Mouse (Mus musculus): ENCODE measurements around the gene Nhsl1. TPM values are rescaled to one million over a fixed set of nuclear protein-coding genes. Genes with fewer than 3 reads are reported as not detected.

Nhsl1 gene
- polyA plus RNA-seq, 1 experiment: 3.0 TPM

DNA sequence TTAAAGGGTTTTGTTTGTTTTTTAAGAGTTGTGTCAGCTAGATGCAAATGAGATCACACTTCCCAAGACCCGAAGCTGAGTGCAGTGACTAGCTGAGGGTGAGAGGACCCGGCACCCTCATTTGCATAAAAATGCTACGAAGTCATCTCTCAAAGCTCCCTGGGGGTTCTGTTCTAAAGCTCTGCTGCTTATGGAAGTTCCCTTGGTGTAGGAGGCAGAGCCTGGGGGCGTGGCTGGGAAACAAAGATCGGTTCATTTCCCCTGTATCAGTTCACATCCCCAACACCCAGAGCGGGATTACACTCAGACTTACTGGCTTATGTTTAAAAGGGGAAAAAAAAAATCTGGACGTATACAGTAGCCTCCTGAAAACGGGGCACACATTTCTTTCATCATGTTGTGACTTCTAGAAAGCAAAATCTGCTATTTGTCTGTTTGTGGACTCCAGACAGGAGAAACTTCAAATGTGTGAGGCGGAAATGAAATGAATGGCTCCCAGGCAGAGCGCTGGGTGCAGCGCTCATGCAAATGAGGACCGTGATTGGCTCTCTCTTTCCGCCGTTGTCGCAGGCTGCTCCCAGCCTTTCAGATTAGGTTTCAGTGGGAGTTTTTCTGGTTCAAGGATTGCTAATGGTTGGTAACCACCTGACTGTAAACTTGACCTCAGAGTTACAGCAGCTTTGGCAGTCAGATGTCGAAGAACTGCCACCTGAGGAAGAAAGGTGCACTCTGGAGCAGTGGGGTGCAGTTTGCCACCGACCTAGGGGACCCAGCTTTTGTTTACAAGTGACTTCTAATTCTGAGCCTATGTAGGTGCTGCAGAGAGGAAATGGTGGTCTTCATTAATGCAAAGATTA, 150.7 kb downstream of the Nhsl1 start:
- Histone ChIP-seq H3K79me3 (ENCODE audit: low read depth) (peaks cover 8% of the 10 kb centered on the region), H3K79me2 (ENCODE audit: control insufficient read depth, insufficient read depth) (peaks cover 48% of the 10 kb centered on the region), H3K4me3 (ENCODE audit: insufficient read depth, poor library complexity, severe bottlenecking) (no peak overlapping the region), H3K27me3 (ENCODE audit: control insufficient read depth, insufficient read depth, insufficient read length) (no peaks in the 10 kb centered on the region), H3K36me3 (ENCODE audit: control insufficient read depth, insufficient read depth) (no peaks in the 10 kb centered on the region), H3ac (ENCODE audit: control insufficient read depth, insufficient read length, low read depth) (no peak overlapping the region)
- TF ChIP-seq MAX (IDR thresholded peaks at IDR 0.05) (no peak), CEBPB (IDR thresholded peaks at IDR 0.05; ENCODE audit: low read depth) (no peak), MYOD1 (IDR thresholded peaks at IDR 0.05; ENCODE audit: control insufficient read depth, insufficient read length, low read depth) (no peak), MYOG (IDR thresholded peaks at IDR 0.05; ENCODE audit: control insufficient read depth, extremely low read depth, insufficient read length) (no peak)

DNA sequence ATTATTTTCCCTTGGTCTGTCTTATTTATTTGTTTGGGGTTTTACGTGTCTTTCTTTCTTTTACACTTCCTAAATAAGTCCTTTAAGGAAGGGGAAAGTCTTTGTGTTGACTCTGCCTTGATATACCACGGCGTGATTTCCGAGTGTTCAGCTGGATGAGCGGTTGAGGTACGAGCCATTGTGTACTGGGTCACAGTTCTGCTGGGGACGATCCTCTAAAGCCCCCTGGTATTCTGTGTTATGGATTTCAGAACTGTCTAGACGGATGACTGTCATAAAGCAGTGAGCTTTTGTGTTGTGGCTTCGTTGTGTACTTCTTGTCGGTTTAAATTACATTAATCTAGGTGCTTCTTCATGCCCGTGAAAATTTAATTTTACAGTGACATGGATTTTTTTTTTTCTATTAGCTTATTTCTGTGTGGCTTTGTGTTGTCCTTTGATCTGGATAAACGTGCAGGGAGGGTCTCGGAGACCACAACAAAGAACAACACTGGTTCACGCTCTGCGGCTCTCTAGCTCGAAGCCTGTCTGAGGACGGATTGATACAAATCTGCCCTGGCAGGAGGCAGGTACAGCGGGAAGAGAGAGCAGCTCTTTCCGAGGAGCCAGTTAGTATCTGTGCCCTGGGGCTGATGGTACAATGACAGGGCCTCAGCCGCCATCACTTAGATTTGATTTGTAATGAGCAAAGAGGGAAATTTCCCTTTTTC, 151.7 kb downstream of the Nhsl1 start:
- Histone ChIP-seq H3ac (ENCODE audit: control insufficient read depth, insufficient read length, low read depth) (no peak overlapping the region), H3K79me2 (ENCODE audit: control insufficient read depth, insufficient read depth) (peaks cover 40% of the 10 kb centered on the region), H3K79me3 (ENCODE audit: low read depth) (peaks cover 5% of the 10 kb centered on the region), H3K36me3 (ENCODE audit: control insufficient read depth, insufficient read depth) (no peaks in the 10 kb centered on the region), H3K27me3 (ENCODE audit: control insufficient read depth, insufficient read depth, insufficient read length) (no peaks in the 10 kb centered on the region), H3K4me3 (ENCODE audit: insufficient read depth, poor library complexity, severe bottlenecking) (no peak overlapping the region)
- no peak for TF ChIP-seq FOSL1 (IDR thresholded peaks at IDR 0.05; ENCODE audit: insufficient read depth, low read length, poor library complexity, severe bottlenecking)
- TF ChIP-seq MYOD1 (IDR thresholded peaks at IDR 0.05; ENCODE audit: control insufficient read depth, insufficient read length, low read depth): no peak
- no peak for TF ChIP-seq MYOG (IDR thresholded peaks at IDR 0.05; ENCODE audit: control insufficient read depth, extremely low read depth, insufficient read length)
- no peak for TF ChIP-seq CTCF (IDR thresholded peaks at IDR 0.05; ENCODE audit: control insufficient read depth, insufficient read depth, insufficient read length)
- no peak for TF ChIP-seq MAX (IDR thresholded peaks at IDR 0.05)
- no peak for TF ChIP-seq CEBPB (IDR thresholded peaks at IDR 0.05; ENCODE audit: low read depth)
- TF ChIP-seq USF1 (IDR thresholded peaks at IDR 0.05; ENCODE audit: low read depth): no peak

DNA sequence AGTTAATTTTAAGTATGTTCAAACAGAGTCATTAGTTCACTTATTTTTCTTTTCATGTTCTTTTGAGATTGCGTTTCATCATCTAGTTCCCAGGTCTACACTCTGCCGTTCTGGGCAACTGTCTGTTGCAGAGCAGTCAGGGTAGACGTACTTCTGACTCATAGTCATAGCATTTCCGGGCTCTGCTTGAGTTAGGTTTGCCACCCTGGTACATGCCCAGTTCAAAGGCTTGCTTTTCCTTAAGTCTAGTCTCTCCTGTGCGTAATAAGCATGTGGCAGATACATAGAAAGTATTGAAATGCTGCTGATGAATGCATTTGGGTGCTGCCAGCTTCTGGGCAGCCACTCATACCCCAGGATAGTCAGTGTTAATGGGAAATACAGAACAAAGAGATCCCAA, 152.9 kb downstream of the Nhsl1 start:
- H3K79me3 ChIP-seq (ENCODE audit: low read depth): peaks cover 5% of the 10 kb centered on the region
- no peaks in the 10 kb centered on the region for H3K36me3 ChIP-seq (ENCODE audit: control insufficient read depth, insufficient read depth)
- no peaks in the 10 kb centered on the region for H3K27me3 ChIP-seq (ENCODE audit: control insufficient read depth, insufficient read depth, insufficient read length)
- H3ac ChIP-seq (ENCODE audit: control insufficient read depth, insufficient read length, low read depth): no peak overlapping the region
- TF ChIP-seq MYOD1 (IDR thresholded peaks at IDR 0.05; ENCODE audit: control insufficient read depth, insufficient read length, low read depth) (no peak), CTCF (IDR thresholded peaks at IDR 0.05; ENCODE audit: control insufficient read depth, insufficient read depth, insufficient read length) (no peak), MAX (IDR thresholded peaks at IDR 0.05) (no peak), MYOG (IDR thresholded peaks at IDR 0.05; ENCODE audit: control insufficient read depth, extremely low read depth, insufficient read length) (no peak), FOSL1 (IDR thresholded peaks at IDR 0.05; ENCODE audit: insufficient read depth, low read length, poor library complexity, severe bottlenecking) (no peak), USF1 (IDR thresholded peaks at IDR 0.05; ENCODE audit: low read depth) (no peak), CEBPB (IDR thresholded peaks at IDR 0.05; ENCODE audit: low read depth) (no peak)
- no peak overlapping the region for H3K4me3 ChIP-seq (ENCODE audit: insufficient read depth, poor library complexity, severe bottlenecking)
- peaks cover 40% of the 10 kb centered on the region for H3K79me2 ChIP-seq (ENCODE audit: control insufficient read depth, insufficient read depth)

DNA sequence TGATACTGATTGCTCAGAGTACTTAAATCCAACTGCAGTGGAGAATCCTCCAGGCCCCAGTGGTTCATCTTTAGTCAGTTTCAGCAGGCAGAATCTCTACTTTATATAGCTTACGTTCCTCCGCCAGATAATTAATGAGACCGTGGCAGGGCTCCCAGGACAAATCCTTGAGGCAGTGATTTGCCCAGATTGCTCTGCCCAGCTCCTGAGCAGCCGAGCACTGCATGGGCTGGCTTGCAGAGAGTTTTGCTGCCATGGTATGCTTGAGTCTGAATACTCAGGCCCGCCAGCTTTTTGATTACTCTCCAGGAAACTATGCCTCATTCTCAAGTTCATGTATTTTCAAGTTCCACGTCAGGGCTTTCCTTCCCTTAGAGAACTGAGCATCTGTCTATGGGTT, 156.3 kb downstream of the Nhsl1 start:
- peaks cover 20% of the 10 kb centered on the region for H3K79me2 ChIP-seq (ENCODE audit: control insufficient read depth, insufficient read depth)
- TF ChIP-seq USF1 (IDR thresholded peaks at IDR 0.05; ENCODE audit: low read depth) (no peak), CEBPB (IDR thresholded peaks at IDR 0.05; ENCODE audit: low read depth) (no peak)
- no peak overlapping the region for H3ac ChIP-seq (ENCODE audit: control insufficient read depth, insufficient read length, low read depth)
- no peak overlapping the region for H3K4me3 ChIP-seq (ENCODE audit: insufficient read depth, poor library complexity, severe bottlenecking)
- H3K27me3 ChIP-seq (ENCODE audit: control insufficient read depth, insufficient read depth, insufficient read length): no peaks in the 10 kb centered on the region
- no peaks in the 10 kb centered on the region for H3K36me3 ChIP-seq (ENCODE audit: control insufficient read depth, insufficient read depth)
- peaks cover 3% of the 10 kb centered on the region for H3K79me3 ChIP-seq (ENCODE audit: low read depth)

DNA sequence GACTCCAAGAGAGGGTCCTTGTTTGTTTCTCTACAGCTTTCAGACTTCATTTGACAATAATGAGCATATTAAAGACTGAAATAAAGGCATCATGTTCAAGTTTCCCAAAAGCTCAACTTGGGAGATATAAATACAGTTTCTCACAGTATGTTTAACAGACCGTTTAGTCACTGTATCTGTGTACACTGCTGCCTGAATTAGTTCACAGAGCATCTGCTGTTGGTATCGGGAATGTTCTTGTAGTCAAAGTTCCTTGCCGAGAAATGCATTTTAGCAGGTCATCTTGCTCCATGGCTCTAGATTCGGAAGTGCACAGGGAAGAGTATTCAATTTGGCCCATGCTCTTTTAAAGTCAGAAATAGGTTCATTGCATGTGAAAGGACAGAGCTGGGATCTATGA, 159.5 kb downstream of the Nhsl1 start:
- Histone ChIP-seq H3K79me2 (ENCODE audit: control insufficient read depth, insufficient read depth) (no peaks in the 10 kb centered on the region), H3ac (ENCODE audit: control insufficient read depth, insufficient read length, low read depth) (no peak overlapping the region), H3K4me3 (ENCODE audit: insufficient read depth, poor library complexity, severe bottlenecking) (no peak overlapping the region), H3K27me3 (ENCODE audit: control insufficient read depth, insufficient read depth, insufficient read length) (no peaks in the 10 kb centered on the region), H3K79me3 (ENCODE audit: low read depth) (peaks cover 3% of the 10 kb centered on the region), H3K36me3 (ENCODE audit: control insufficient read depth, insufficient read depth) (no peaks in the 10 kb centered on the region)
- TF ChIP-seq CTCF (IDR thresholded peaks at IDR 0.05; ENCODE audit: control insufficient read depth, insufficient read depth, insufficient read length): no peak
- TF ChIP-seq FOSL1 (IDR thresholded peaks at IDR 0.05; ENCODE audit: insufficient read depth, low read length, poor library complexity, severe bottlenecking): no peak

DNA sequence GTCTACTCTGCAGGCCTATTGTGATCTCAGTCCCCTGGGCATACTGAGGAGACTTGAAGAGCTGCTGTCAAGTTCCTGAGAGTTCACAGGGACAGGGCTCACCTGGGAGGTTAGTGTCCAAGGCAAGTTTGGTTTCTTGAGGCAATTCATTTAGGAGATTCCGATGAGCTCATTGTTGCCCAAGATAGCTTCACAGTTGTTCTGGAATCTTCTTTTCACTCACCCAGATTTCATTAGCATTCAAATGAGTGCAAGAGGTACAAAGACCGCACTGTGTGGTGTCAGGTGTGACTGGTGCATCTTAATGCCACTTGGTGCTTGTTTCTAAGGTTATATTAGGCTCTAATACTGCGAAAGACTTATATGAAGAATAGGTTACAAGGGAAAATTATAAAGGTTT, 160.5 kb downstream of the Nhsl1 start:
- no peaks in the 10 kb centered on the region for H3K27me3 ChIP-seq (ENCODE audit: control insufficient read depth, insufficient read depth, insufficient read length)
- no peak overlapping the region for H3K4me3 ChIP-seq (ENCODE audit: insufficient read depth, poor library complexity, severe bottlenecking)
- TF ChIP-seq CEBPB (IDR thresholded peaks at IDR 0.05; ENCODE audit: low read depth) (no peak), FOSL1 (IDR thresholded peaks at IDR 0.05; ENCODE audit: insufficient read depth, low read length, poor library complexity, severe bottlenecking) (no peak), USF1 (IDR thresholded peaks at IDR 0.05; ENCODE audit: low read depth) (no peak), MAX (IDR thresholded peaks at IDR 0.05) (no peak), CTCF (IDR thresholded peaks at IDR 0.05; ENCODE audit: control insufficient read depth, insufficient read depth, insufficient read length) (no peak), MYOD1 (IDR thresholded peaks at IDR 0.05; ENCODE audit: control insufficient read depth, insufficient read length, low read depth) (no peak), MYOG (IDR thresholded peaks at IDR 0.05; ENCODE audit: control insufficient read depth, extremely low read depth, insufficient read length) (no peak)
- H3K79me2 ChIP-seq (ENCODE audit: control insufficient read depth, insufficient read depth): no peaks in the 10 kb centered on the region
- H3K79me3 ChIP-seq (ENCODE audit: low read depth): peaks cover 3% of the 10 kb centered on the region
- no peaks in the 10 kb centered on the region for H3K36me3 ChIP-seq (ENCODE audit: control insufficient read depth, insufficient read depth)
- no peak overlapping the region for H3ac ChIP-seq (ENCODE audit: control insufficient read depth, insufficient read length, low read depth)

Data from C2C12 (cell line).